Mouse (Mus musculus): Measurements from ENCODE around the gene Jam3. TPM values are rescaled to one million over a fixed set of nuclear protein-coding genes. Genes with fewer than 3 reads are reported as not detected.
"Not testable (repeated sequence)": the region's sequence is repeated elsewhere in the genome, so short reads cannot be mapped to it uniquely, and the experiment has no call there.

Gene Jam3
- polyA plus RNA-seq, 1 experiment: not detected

DNA sequence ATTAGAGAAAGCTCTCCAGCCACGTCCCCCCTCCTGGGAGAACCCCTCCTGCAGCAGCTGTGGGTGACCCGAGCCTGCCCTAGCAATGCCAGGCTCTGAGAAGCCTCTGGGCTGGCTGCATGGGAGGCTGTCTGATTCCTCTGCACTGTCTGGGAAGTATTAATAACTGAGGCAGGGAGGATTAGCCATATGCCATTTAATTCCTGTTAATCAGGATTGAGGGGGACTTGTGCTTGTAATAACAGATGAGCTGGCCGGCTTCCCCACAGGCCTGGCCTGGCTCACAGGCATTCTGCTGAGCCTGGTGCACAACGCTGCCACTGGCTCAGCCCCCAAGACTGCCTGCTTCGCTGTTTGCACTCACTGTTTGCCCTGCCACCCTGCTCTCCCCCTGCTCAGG, 18.9 kb upstream of the Jam3 start:
- H3K4me1 ChIP-seq (ENCODE audit: control insufficient read depth, insufficient read depth, low read length): no peaks in the 10 kb centered on the region
- no peak overlapping the region for H3K27ac ChIP-seq (ENCODE audit: insufficient read depth, low read depth, low read length)
- no peak overlapping the region for H3K4me3 ChIP-seq (ENCODE audit: insufficient read depth, low read depth, low read length)
- WGBS: 58% methylated on average over 5 of the region's 5 CpGs
- no peak for TF ChIP-seq CTCF (IDR thresholded peaks at IDR 0.05; ENCODE audit: insufficient read depth, low read depth, low read length)
- TF ChIP-seq POLR2A (IDR thresholded peaks at IDR 0.05; ENCODE audit: insufficient read depth, low read depth, low read length): no peak

DNA sequence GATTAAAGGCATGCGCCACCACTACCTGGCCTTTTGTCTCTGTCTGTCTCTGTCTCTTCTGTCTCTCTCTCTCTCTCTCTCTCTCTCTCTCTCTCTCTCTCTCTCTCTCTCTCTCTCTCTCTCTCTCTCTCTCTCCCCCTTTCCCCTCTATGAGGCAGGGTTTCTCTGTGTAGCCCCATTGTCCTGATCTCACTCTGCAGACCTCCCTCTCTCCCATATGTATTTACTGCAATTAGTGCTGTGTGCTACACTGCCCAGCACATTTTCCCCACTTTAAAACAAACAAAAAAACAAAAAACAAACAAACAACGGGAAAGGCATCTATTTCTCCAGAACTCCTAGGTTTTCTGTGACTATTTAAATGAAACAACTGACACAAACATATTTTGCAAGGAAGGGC, 18.4 kb upstream of the Jam3 start:
- Histone ChIP-seq H3K27ac (ENCODE audit: insufficient read depth, low read depth, low read length) (no peak overlapping the region), H3K4me3 (ENCODE audit: insufficient read depth, low read depth, low read length) (no peak overlapping the region), H3K4me1 (ENCODE audit: control insufficient read depth, insufficient read depth, low read length) (no peaks in the 10 kb centered on the region)
- 81% methylated on average over 2 of the region's 2 CpGs for WGBS
- no peak for TF ChIP-seq CTCF (IDR thresholded peaks at IDR 0.05; ENCODE audit: insufficient read depth, low read depth, low read length)
- no peak for TF ChIP-seq POLR2A (IDR thresholded peaks at IDR 0.05; ENCODE audit: insufficient read depth, low read depth, low read length)

DNA sequence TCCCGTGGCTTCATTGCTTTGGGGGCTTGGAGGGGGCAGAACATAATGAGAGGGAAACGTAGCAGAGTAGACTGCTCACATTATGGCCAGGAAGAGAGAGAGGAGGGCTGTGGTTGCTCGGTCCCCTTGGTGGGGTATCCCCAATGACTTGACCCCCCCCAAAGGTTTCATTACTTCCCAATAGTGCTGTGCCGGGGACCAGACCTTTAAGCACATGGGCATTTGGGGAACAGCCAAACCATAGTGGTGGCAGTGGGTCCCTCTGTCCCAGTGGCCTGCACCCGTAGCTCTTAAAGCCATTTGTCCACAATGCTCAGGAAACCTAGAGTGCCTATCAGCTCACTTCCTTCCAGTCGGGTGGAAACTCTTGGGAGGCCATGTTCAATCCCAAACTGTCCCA, 17.6 kb upstream of the Jam3 start:
- H3K4me3 ChIP-seq (ENCODE audit: insufficient read depth, low read depth, low read length): no peak overlapping the region
- TF ChIP-seq POLR2A (IDR thresholded peaks at IDR 0.05; ENCODE audit: insufficient read depth, low read depth, low read length) (no peak), CTCF (IDR thresholded peaks at IDR 0.05; ENCODE audit: insufficient read depth, low read depth, low read length) (no peak)
- no peak overlapping the region for H3K27ac ChIP-seq (ENCODE audit: insufficient read depth, low read depth, low read length)
- 92% methylated on average over 6 of the region's 6 CpGs for WGBS
- no peaks in the 10 kb centered on the region for H3K4me1 ChIP-seq (ENCODE audit: control insufficient read depth, insufficient read depth, low read length)

DNA sequence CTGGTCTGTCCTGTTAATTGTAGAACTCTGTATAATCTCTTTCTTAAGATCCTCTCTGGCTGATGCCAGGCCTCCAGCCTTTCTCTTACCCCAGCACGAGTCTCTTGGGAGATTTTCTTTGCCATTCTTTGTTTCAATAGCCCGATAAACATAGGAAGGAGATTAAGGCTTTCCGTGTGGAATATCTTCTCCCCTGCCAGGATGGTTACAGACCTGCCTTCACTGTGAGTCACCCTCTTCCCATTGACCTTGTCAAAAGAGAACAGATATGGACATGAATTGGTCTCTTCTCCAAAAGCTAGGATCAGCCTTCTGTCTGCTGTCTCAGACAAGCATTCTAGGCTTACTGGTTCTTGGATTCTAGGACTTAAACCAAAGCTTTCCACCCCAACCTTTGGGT, 15.5 kb upstream of the Jam3 start:
- Histone ChIP-seq H3K27ac (ENCODE audit: insufficient read depth, low read depth, low read length) (no peak overlapping the region), H3K4me1 (ENCODE audit: control insufficient read depth, insufficient read depth, low read length) (no peaks in the 10 kb centered on the region), H3K4me3 (ENCODE audit: insufficient read depth, low read depth, low read length) (no peak overlapping the region)
- TF ChIP-seq CTCF (IDR thresholded peaks at IDR 0.05; ENCODE audit: insufficient read depth, low read depth, low read length) (no peak), POLR2A (IDR thresholded peaks at IDR 0.05; ENCODE audit: insufficient read depth, low read depth, low read length) (no peak)
- WGBS: 81% methylated on average over 3 of the region's 3 CpGs

DNA sequence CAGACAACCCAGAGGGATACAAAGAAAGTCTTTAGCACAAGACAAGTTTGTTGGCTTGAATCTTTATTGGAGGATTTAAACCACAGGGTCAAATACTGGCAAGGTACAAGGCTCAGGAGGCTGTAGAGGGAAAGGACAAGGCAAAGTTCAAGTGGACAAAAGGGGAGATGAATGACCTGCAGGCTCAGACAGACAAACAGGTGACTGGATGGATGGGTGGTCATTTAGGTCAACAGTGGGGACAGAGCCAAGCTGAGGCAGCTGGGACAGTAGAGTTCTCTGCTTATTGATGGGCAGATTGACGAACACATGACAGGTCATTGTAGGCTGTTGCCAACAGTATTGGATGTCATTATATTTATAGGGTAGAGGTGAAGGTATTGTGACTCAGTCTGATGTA, 11.8 kb upstream of the Jam3 start:
- Histone ChIP-seq H3K27ac (ENCODE audit: insufficient read depth, low read depth, low read length) (no peak overlapping the region), H3K4me1 (ENCODE audit: control insufficient read depth, insufficient read depth, low read length) (no peaks in the 10 kb centered on the region), H3K4me3 (ENCODE audit: insufficient read depth, low read depth, low read length) (no peak overlapping the region)
- TF ChIP-seq POLR2A (IDR thresholded peaks at IDR 0.05; ENCODE audit: insufficient read depth, low read depth, low read length) (no peak), CTCF (IDR thresholded peaks at IDR 0.05; ENCODE audit: insufficient read depth, low read depth, low read length) (no peak)
- 97% methylated on average over 1 of the region's 1 CpGs for WGBS

DNA sequence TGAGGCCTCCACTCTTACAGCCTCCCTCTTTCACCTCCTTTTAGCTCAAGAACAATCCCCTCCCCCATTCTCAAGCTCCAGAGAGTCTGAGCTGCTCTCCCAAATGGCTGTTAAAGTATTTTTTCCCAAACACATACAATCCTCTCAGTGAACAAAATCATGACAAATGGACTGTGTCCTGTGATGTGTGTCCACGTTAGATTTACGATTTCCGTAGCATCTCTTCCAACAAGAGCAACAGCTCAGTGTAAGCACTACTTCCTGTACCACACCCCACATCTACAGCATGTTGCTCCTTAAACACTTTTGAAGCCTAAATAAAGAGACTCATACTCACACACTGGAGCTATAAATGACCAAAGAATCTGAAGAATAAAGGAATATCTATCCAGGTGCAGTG, 10.4 kb upstream of the Jam3 start:
- H3K4me3 ChIP-seq (ENCODE audit: insufficient read depth, low read depth, low read length): no peak overlapping the region
- peaks cover 2% of the 10 kb centered on the region; the same call in 1 of the 2 replicates for H3K4me1 ChIP-seq (ENCODE audit: control insufficient read depth, insufficient read depth, low read length)
- no peak overlapping the region for H3K27ac ChIP-seq (ENCODE audit: insufficient read depth, low read depth, low read length)
- 89% methylated on average over 3 of the region's 3 CpGs for WGBS
- no peak for TF ChIP-seq POLR2A (IDR thresholded peaks at IDR 0.05; ENCODE audit: insufficient read depth, low read depth, low read length)
- TF ChIP-seq CTCF (IDR thresholded peaks at IDR 0.05; ENCODE audit: insufficient read depth, low read depth, low read length): no peak

DNA sequence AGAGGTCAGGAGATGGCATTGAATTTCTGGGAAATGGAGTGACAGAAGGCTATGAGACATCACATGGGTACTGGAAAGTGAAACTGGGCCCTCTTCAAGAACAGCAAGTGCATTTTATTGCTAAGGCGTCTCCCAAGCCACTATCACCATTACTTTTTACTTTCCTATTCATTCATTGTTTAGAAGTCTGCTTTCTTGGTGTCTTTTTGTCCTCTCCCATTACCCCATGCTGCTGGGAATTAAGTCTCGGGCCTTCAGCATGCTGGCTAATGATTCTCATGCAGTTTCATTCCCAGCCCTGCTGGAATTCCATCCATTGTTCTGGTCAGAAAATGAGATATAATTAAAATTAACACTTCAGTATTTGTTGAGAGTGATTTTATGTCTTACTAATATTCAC, 9.7 kb upstream of the Jam3 start:
- 90% methylated on average over 2 of the region's 2 CpGs for WGBS
- Histone ChIP-seq H3K27ac (ENCODE audit: insufficient read depth, low read depth, low read length) (no peak overlapping the region), H3K4me3 (ENCODE audit: insufficient read depth, low read depth, low read length) (no peak overlapping the region), H3K4me1 (ENCODE audit: control insufficient read depth, insufficient read depth, low read length) (peaks cover 2% of the 10 kb centered on the region; the same call in 1 of the 2 replicates)
- TF ChIP-seq POLR2A (IDR thresholded peaks at IDR 0.05; ENCODE audit: insufficient read depth, low read depth, low read length) (no peak), CTCF (IDR thresholded peaks at IDR 0.05; ENCODE audit: insufficient read depth, low read depth, low read length) (no peak)

DNA sequence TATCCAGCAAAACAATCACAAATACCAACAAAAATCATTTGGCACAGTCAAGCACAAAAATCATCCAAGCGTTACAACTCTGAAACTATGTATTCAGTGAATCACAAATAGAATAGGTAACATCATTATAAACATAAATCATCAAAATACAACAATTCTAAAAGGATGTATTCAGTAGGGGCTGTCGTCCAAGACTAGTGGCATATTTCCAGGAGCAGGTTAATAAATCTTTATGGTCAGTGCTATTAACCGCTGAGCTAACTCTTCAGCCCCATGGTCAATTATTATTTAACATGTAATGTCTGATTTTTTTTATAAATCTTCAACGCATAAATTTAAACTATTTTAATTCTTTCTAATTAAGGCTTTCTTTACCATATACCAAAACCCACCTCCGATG, 8.4 kb upstream of the Jam3 start:
- not testable (repeated sequence) for H3K27ac ChIP-seq (ENCODE audit: insufficient read depth, low read depth, low read length); H3K4me3 ChIP-seq (ENCODE audit: insufficient read depth, low read depth, low read length); H3K4me1 ChIP-seq (ENCODE audit: control insufficient read depth, insufficient read depth, low read length)
- WGBS: 93% methylated on average over 5 of the region's 5 CpGs

DNA sequence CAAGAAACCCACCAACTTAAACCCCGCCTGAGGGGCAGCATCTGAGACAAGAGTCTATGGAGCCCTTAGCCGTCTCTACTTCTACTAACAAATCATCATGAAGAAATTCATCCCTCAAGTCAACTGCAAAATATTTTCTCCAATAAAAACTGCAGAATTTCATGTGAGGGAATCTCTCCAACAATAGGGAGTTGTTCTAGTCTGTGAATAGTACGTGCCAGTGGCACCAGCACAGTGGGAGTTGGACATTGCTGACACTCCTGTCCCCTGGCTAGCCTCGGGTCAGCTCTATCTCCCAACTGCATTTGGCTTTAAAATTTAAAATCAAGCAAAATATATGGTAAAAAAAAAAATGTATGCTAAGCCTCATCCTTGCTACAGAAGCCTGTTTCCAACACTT, 1.4 kb downstream of the Jam3 start:
- 0 out of 2 replicates have a peak overlapping the region, but pooled peaks have one; percentile 7 for H3K27ac ChIP-seq (ENCODE audit: insufficient read depth, low read depth, low read length)
- TF ChIP-seq POLR2A (IDR thresholded peaks at IDR 0.05; ENCODE audit: insufficient read depth, low read depth, low read length) (no peak), CTCF (IDR thresholded peaks at IDR 0.05; ENCODE audit: insufficient read depth, low read depth, low read length) (no peak)
- WGBS: 64% methylated on average over 4 of the region's 4 CpGs
- 0 out of 2 replicates have a peak overlapping the region, but pooled peaks have one; percentile 9 for H3K4me3 ChIP-seq (ENCODE audit: insufficient read depth, low read depth, low read length)
- peaks cover 5% of the 10 kb centered on the region for H3K4me1 ChIP-seq (ENCODE audit: control insufficient read depth, insufficient read depth, low read length)

DNA sequence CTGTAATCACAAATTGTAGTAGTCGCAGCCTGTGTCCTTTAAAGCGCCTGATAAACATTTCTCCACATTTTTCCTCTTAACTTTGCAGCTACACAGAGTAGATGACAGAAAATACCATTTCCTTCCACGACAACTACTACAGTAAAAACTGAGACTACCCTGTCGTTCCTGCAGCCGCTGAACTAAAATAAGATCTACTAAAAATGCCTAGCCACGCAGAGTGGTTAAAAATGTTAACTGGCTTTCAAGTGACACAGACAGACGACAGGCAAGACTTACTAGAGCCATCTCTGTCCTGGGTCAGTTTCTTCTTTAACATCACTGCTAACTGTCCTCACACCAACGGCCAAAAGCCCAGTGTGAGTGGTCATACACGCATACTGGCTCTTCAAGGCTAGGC, 5.4 kb downstream of the Jam3 start:
- 38% methylated on average over 9 of the region's 9 CpGs for WGBS
- TF ChIP-seq CTCF (IDR thresholded peaks at IDR 0.05; ENCODE audit: insufficient read depth, low read depth, low read length): no peak
- no peak for TF ChIP-seq POLR2A (IDR thresholded peaks at IDR 0.05; ENCODE audit: insufficient read depth, low read depth, low read length)
- H3K27ac ChIP-seq (ENCODE audit: insufficient read depth, low read depth, low read length): no peak overlapping the region
- H3K4me1 ChIP-seq (ENCODE audit: control insufficient read depth, insufficient read depth, low read length): peaks cover 10% of the 10 kb centered on the region
- no peak overlapping the region for H3K4me3 ChIP-seq (ENCODE audit: insufficient read depth, low read depth, low read length)
